Mouse (Mus musculus): ENCODE data around the gene Narfl. TPM values are rescaled to one million over a fixed set of nuclear protein-coding genes. Genes with fewer than 3 reads are reported as not detected.

Narfl gene
- polyA plus RNA-seq, 1 experiment, result 47.5 TPM

DNA sequence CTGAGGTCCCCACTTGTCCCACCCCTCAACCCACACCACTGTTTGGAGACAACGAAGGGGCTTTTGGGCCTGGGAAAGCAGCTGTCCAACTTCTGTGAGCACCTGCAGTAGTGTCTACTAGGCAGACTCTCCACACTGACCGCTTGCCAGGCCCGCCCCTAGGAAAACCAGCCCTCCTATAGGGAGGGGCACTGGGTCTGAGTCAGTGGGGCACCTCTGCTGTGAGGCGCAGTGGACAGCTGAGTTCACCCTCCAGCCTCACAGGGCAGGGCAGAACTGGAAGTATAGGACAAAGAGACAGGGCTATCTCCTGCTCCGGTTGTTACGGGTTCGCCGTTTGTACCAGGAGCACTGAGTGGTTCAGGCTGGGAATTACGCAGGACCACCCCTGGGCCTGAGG lies 19.3 kb upstream of the Narfl start, which contains the start of gene Msln:
Msln (minus strand) TSS at position 138 of the 400 bp plus-strand sequence.
- DNase-seq, result no peak
- TF ChIP-seq CTCF (conservative IDR thresholded peaks at IDR 0.05; ENCODE audit: insufficient read depth, insufficient read length, low read depth, low read length) (no peak), POLR2A (IDR thresholded peaks at IDR 0.05; ENCODE audit: low read depth, low read length) (no peak)
- 86% methylated on average over 9 of the region's 9 CpGs for WGBS
- H3K27ac ChIP-seq (ENCODE audit: insufficient read depth, low read depth, low read length), result no peak within 1 kb of the TSS
- no peaks in the 10 kb centered on the region for H3K36me3 ChIP-seq (ENCODE audit: control insufficient read depth, insufficient read depth, low read length)
- no peak within 1 kb of the TSS for H3K4me3 ChIP-seq (ENCODE audit: insufficient read depth, low read depth, low read length)
- no peaks in the 10 kb centered on the region for H3K27me3 ChIP-seq (replicated peaks; ENCODE audit: control insufficient read depth, insufficient read depth, low read length)
- H3K4me1 ChIP-seq (ENCODE audit: control insufficient read depth, insufficient read depth, low read length), result no peaks in the 10 kb centered on the region

- no peak for TF ChIP-seq CTCF (conservative IDR thresholded peaks at IDR 0.05; ENCODE audit: insufficient read depth, insufficient read length, low read depth, low read length)
- no peak for TF ChIP-seq POLR2A (IDR thresholded peaks at IDR 0.05; ENCODE audit: low read depth, low read length)
- H3K4me1 ChIP-seq (ENCODE audit: control insufficient read depth, insufficient read depth, low read length), result no peaks in the 10 kb centered on the region
- no peaks in the 10 kb centered on the region for H3K36me3 ChIP-seq (ENCODE audit: control insufficient read depth, insufficient read depth, low read length)
- H3K27me3 ChIP-seq (replicated peaks; ENCODE audit: control insufficient read depth, insufficient read depth, low read length), result no peaks in the 10 kb centered on the region
- no peak for DNase-seq
- no peak overlapping the region for H3K4me3 ChIP-seq (ENCODE audit: insufficient read depth, low read depth, low read length)
- WGBS, result 81% methylated on average over 4 of the region's 4 CpGs
- no peak overlapping the region for H3K27ac ChIP-seq (ENCODE audit: insufficient read depth, low read depth, low read length)
These were observed 18.5 kb upstream of the Narfl start for GRCm38 (mm10) chr17:25755086-25755485.

DNA sequence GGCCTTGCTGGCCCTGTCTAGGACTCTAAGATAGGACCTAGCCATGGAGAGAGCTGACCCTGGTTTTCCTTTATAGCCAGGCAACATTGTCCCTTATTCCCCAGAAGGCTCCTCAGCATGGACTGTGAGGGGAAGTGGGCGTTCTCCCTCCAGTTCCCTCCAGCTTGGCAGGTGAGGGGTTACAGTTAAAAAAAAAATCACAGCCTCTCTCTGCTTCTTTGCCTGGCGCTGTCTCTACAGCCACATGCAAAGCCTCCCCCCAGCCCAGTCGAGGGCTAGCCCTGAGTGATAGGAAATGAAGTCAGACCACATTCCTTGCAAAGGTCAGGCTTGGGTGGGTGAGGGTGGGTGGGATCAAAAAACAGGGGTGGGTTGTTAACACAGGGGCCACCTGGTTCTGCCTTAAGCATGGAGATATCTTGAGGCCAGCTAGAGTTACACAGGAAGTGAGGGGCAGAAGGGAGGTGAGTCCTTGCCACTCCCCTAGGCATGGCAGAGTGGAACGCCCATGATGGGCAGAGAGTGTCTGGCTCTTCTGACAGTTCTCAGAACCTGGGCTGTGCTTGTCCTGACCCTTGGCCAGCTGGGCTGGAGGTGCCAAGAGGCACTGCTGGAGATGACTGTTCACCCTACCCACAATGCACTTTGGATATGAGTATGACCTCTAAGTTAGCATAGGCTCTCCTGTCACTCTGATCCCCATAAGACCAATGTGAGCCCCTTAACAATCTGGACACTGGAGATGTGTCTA lies 17.8 kb upstream of the Narfl start:
- Histone ChIP-seq H3K27me3 (replicated peaks; ENCODE audit: control insufficient read depth, insufficient read depth, low read length) (no peaks in the 10 kb centered on the region), H3K36me3 (ENCODE audit: control insufficient read depth, insufficient read depth, low read length) (no peaks in the 10 kb centered on the region), H3K4me3 (ENCODE audit: insufficient read depth, low read depth, low read length) (no peak overlapping the region), H3K27ac (ENCODE audit: insufficient read depth, low read depth, low read length) (no peak overlapping the region), H3K4me1 (ENCODE audit: control insufficient read depth, insufficient read depth, low read length) (no peaks in the 10 kb centered on the region)
- TF ChIP-seq CTCF (conservative IDR thresholded peaks at IDR 0.05; ENCODE audit: insufficient read depth, insufficient read length, low read depth, low read length), result no peak
- TF ChIP-seq POLR2A (IDR thresholded peaks at IDR 0.05; ENCODE audit: low read depth, low read length), result no peak
- 21% methylated on average over 4 of the region's 4 CpGs for WGBS
- peak; percentile 30 for DNase-seq

DNA sequence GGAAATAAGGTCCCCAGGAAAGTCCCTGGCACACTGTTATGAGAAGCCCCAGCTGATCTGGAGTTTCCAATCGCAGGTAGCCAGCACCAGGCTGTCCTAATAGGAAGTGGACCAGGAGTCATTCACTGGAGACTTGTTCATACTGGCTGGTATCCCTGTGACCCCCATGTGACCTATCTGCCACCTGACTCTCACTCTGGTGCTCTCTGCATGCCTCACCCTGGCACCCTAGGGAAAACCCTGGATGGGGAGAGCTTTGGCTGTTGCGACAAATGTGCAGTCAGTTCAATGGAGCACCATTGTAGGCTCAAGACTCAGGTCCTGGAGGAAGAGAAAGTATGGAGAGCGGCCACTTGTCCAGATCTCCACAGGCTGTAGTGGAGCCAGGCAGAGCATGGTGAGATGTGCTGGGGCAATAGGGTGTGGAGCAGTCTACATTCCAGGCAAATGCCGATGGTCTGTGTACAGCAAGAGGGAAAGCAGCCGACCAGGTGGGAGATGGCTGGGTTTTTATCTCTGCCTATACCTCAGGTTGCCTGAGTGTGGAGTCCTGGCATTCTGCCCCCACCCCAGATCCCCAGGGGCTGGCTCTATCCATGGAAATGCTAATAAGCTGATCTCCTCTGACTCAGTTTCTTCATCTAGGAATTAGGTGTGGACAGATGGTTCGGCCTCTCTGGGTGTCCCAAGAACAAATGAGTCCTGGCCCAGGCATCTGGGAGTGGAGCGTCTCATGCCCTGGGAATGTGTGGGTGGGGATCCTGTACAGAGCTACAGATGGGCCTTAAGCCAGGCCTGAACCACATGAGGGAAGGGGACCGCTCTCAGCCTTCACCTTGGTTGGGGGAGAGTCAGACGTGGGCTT lies 17.0 kb upstream of the Narfl start:
- no peak for DNase-seq
- Histone ChIP-seq H3K27me3 (replicated peaks; ENCODE audit: control insufficient read depth, insufficient read depth, low read length) (no peaks in the 10 kb centered on the region), H3K36me3 (ENCODE audit: control insufficient read depth, insufficient read depth, low read length) (no peaks in the 10 kb centered on the region), H3K4me1 (ENCODE audit: control insufficient read depth, insufficient read depth, low read length) (no peaks in the 10 kb centered on the region), H3K4me3 (ENCODE audit: insufficient read depth, low read depth, low read length) (no peak overlapping the region), H3K27ac (ENCODE audit: insufficient read depth, low read depth, low read length) (no peak overlapping the region)
- no peak for TF ChIP-seq POLR2A (IDR thresholded peaks at IDR 0.05; ENCODE audit: low read depth, low read length)
- no peak for TF ChIP-seq CTCF (conservative IDR thresholded peaks at IDR 0.05; ENCODE audit: insufficient read depth, insufficient read length, low read depth, low read length)
- WGBS, result 68% methylated on average over 9 of the region's 9 CpGs

GRCm38 (mm10) chr17:25757691-25758090 lies 15.9 kb upstream of the Narfl start:
- Histone ChIP-seq H3K27me3 (replicated peaks; ENCODE audit: control insufficient read depth, insufficient read depth, low read length) (no peaks in the 10 kb centered on the region), H3K4me1 (ENCODE audit: control insufficient read depth, insufficient read depth, low read length) (no peaks in the 10 kb centered on the region), H3K36me3 (ENCODE audit: control insufficient read depth, insufficient read depth, low read length) (no peaks in the 10 kb centered on the region), H3K27ac (ENCODE audit: insufficient read depth, low read depth, low read length) (no peak overlapping the region), H3K4me3 (ENCODE audit: insufficient read depth, low read depth, low read length) (no peak overlapping the region)
- TF ChIP-seq CTCF (conservative IDR thresholded peaks at IDR 0.05; ENCODE audit: insufficient read depth, insufficient read length, low read depth, low read length) (no peak), POLR2A (IDR thresholded peaks at IDR 0.05; ENCODE audit: low read depth, low read length) (no peak)
- WGBS, result 45% methylated on average over 3 of the region's 3 CpGs
- DNase-seq, result no peak

- DNase-seq, result no peak
- 68% methylated on average over 8 of the region's 8 CpGs for WGBS
- TF ChIP-seq POLR2A (IDR thresholded peaks at IDR 0.05; ENCODE audit: low read depth, low read length) (no peak), CTCF (conservative IDR thresholded peaks at IDR 0.05; ENCODE audit: insufficient read depth, insufficient read length, low read depth, low read length) (no peak)
These were observed 13.4 kb upstream of the Narfl start for GRCm38 (mm10) chr17:25760148-25760547.

GRCm38 (mm10) chr17:25761561-25761970 lies 12.0 kb upstream of the Narfl start:
- TF ChIP-seq POLR2A (IDR thresholded peaks at IDR 0.05; ENCODE audit: low read depth, low read length), result no peak
- TF ChIP-seq CTCF (conservative IDR thresholded peaks at IDR 0.05; ENCODE audit: insufficient read depth, insufficient read length, low read depth, low read length), result no peak
- no peak for DNase-seq
- WGBS, result 56% methylated on average over 4 of the region's 4 CpGs

More at GRCm38 (mm10) chr17:25760148-25760547, 13.4 kb upstream of the Narfl start:
- Histone ChIP-seq H3K4me3 (ENCODE audit: insufficient read depth, low read depth, low read length) (no peak overlapping the region), H3K27me3 (replicated peaks; ENCODE audit: control insufficient read depth, insufficient read depth, low read length) (no peaks in the 10 kb centered on the region), H3K27ac (ENCODE audit: insufficient read depth, low read depth, low read length) (no peak overlapping the region), H3K36me3 (ENCODE audit: control insufficient read depth, insufficient read depth, low read length) (no peaks in the 10 kb centered on the region), H3K4me1 (ENCODE audit: control insufficient read depth, insufficient read depth, low read length) (no peaks in the 10 kb centered on the region)

More at GRCm38 (mm10) chr17:25761561-25761970, 12.0 kb upstream of the Narfl start:
- Histone ChIP-seq H3K4me1 (ENCODE audit: control insufficient read depth, insufficient read depth, low read length) (no peaks in the 10 kb centered on the region), H3K27ac (ENCODE audit: insufficient read depth, low read depth, low read length) (no peak overlapping the region), H3K27me3 (replicated peaks; ENCODE audit: control insufficient read depth, insufficient read depth, low read length) (no peaks in the 10 kb centered on the region), H3K36me3 (ENCODE audit: control insufficient read depth, insufficient read depth, low read length) (no peaks in the 10 kb centered on the region), H3K4me3 (ENCODE audit: insufficient read depth, low read depth, low read length) (no peak overlapping the region)
